Mouse (Mus musculus): ENCODE measurements around the gene Rps24. TPM values are rescaled to one million over a fixed set of nuclear protein-coding genes. Genes with fewer than 3 reads are reported as not detected.
"Not testable (repeated sequence)": the region's sequence is repeated elsewhere in the genome, so short reads cannot be mapped to it uniquely, and the experiment has no call there.

The Rps24 gene
- polyA plus RNA-seq (2015; fragmentation: Nextera tagmentation; extraction: Ambion mirVana) = 852 and 1,015 TPM in 2 replicates

- H3K9me3 ChIP-seq = no peaks in the 10 kb centered on the region
- peak within 1 kb of the TSS; percentile 65 for H3K4me3 ChIP-seq (replicated peaks)
- H3K27me3 ChIP-seq (replicated peaks) = no peaks in the 10 kb centered on the region
- peak within 1 kb of the TSS; percentile 61 for H3K4me2 ChIP-seq (replicated peaks)
- peaks cover 12% of the 10 kb centered on the region for H3K36me3 ChIP-seq
- peak; percentile 81 for ATAC-seq
- peak within 1 kb of the TSS; percentile 52; the same call in 1 of the 2 replicates for H3K27ac ChIP-seq
- peak within 1 kb of the TSS; percentile 71 for H3K9ac ChIP-seq
- under 1% methylated on average over 30 of the region's 30 CpGs for WGBS
- H3K4me1 ChIP-seq (replicated peaks) = peaks cover 13% of the 10 kb centered on the region
These were observed at the start of gene Rps24, which contains the start of gene Polr3a for GRCm38 (mm10) chr14:24486773-24487227. Rps24 (plus strand) TSS chr14:24487125. Polr3a (minus strand) TSS chr14:24487058.

DNA sequence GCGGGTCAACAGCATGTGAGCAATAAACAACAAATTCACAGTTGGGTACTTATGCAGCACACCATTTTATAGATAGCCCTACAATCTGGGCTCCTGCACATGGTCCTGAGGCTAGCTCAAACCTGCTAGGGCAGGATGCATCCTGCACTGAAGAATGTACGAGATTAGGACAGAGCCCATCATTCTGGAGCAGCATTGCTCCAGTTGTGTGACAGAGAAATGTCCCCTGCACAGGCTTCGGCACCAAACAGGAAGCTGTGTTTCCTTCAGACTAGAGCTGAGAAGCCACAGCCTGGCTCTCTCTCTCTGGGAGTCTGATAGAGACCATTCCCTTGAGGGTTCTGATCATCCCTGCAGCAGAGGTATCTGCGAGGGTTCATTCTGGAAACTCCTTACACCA, 43.4 kb upstream of the Rps24 start:
- H3K4me1 ChIP-seq (replicated peaks); H3K9me3 ChIP-seq; H3K4me3 ChIP-seq (replicated peaks); H3K36me3 ChIP-seq; H3K4me2 ChIP-seq (replicated peaks); H3K9ac ChIP-seq; ATAC-seq; H3K27ac ChIP-seq; H3K27me3 ChIP-seq (replicated peaks): not testable (repeated sequence)
- 75% methylated on average over 4 of the region's 4 CpGs for WGBS

DNA sequence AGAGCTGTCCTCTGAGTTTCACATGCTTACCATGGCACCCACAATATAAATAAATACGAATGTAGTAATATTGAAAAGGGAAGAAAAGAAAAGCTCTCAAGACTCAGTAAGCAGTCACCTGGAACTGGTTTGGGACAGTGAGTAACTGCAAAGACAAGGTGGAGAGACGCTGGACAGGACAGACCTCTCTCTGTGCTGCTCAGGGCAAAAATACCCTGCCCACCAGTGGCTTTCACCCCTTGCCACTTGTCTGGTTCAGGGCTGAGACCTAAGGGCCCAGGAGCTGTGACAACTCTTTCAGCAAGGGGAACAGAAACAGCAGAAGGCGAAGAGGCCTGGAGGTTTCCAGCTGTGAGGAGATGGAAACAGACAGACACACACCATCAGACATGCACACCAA, 28.7 kb upstream of the Rps24 start:
- no peak overlapping the region for H3K9ac ChIP-seq
- H3K9me3 ChIP-seq = no peaks in the 10 kb centered on the region
- H3K4me2 ChIP-seq (replicated peaks) = no peak overlapping the region
- H3K4me3 ChIP-seq (replicated peaks) = no peak overlapping the region
- H3K36me3 ChIP-seq = peaks cover 49% of the 10 kb centered on the region
- 83% methylated on average over 3 of the region's 3 CpGs for WGBS
- no peak for ATAC-seq
- H3K27ac ChIP-seq = no peak overlapping the region
- H3K4me1 ChIP-seq (replicated peaks) = no peaks in the 10 kb centered on the region
- H3K27me3 ChIP-seq (replicated peaks) = no peaks in the 10 kb centered on the region

- H3K27me3 ChIP-seq (replicated peaks) = no peaks in the 10 kb centered on the region
- ATAC-seq = no peak
- H3K9me3 ChIP-seq = no peaks in the 10 kb centered on the region
- no peak overlapping the region for H3K4me2 ChIP-seq (replicated peaks)
- 88% methylated on average over 6 of the region's 6 CpGs for WGBS
- H3K9ac ChIP-seq = no peak overlapping the region
- H3K27ac ChIP-seq = no peak overlapping the region
- no peak overlapping the region for H3K4me3 ChIP-seq (replicated peaks)
- H3K36me3 ChIP-seq = peaks cover 45% of the 10 kb centered on the region
- H3K4me1 ChIP-seq (replicated peaks) = no peaks in the 10 kb centered on the region
These were observed 18.1 kb upstream of the Rps24 start for GRCm38 (mm10) chr14:24468806-24469205.

DNA sequence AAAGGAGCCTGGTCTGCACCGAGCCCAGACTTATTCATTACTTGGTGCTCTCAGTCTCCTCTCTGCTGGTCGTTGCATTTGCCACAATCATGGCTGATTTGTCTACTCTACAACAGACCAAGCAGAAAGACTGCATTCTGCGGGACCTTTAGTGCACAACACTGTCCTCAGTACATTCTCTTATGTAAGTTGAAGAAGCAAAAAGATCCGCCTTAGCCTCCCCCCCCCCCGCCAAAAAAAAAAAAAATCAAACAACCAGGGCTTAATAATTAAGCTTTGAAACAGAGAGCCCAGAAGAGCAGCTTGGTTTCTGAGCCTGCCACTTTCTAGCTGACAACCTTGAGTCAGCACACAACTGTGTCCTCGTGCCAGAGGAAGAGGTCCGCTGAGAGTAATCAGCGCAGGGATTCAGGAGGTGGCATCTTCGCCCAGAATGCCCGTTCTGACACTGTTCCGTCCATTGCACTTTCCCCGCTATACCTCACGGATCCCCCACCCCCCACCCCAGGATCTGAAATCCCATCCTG, 621 bp upstream of the Rps24 start:
- 4% methylated on average over 13 of the region's 13 CpGs for WGBS

GRCm38 (mm10) chr14:24489772-24490171, 2.8 kb downstream of the Rps24 start:
- H3K9me3 ChIP-seq; H3K9ac ChIP-seq; H3K27ac ChIP-seq; ATAC-seq; H3K4me2 ChIP-seq (replicated peaks); H3K27me3 ChIP-seq (replicated peaks); H3K4me3 ChIP-seq (replicated peaks): not testable (repeated sequence)
- peaks cover 16% of the 10 kb centered on the region for H3K36me3 ChIP-seq
- 88% methylated on average over 7 of the region's 7 CpGs for WGBS
- peaks cover 34% of the 10 kb centered on the region for H3K4me1 ChIP-seq (replicated peaks)

More for the DNA sequence above, 621 bp upstream of the Rps24 start:
- H3K36me3 ChIP-seq = peaks cover 17% of the 10 kb centered on the region
- peak; percentile 34 for ATAC-seq
- H3K27ac ChIP-seq = peak overlapping the region; percentile 52; the same call in 1 of the 2 replicates
- H3K4me1 ChIP-seq (replicated peaks) = peaks cover 13% of the 10 kb centered on the region
- no peaks in the 10 kb centered on the region for H3K9me3 ChIP-seq
- H3K4me3 ChIP-seq (replicated peaks) = peak overlapping the region; percentile 65
- H3K9ac ChIP-seq = peak overlapping the region; percentile 71
- H3K4me2 ChIP-seq (replicated peaks) = peak overlapping the region; percentile 61
- no peaks in the 10 kb centered on the region for H3K27me3 ChIP-seq (replicated peaks)

DNA sequence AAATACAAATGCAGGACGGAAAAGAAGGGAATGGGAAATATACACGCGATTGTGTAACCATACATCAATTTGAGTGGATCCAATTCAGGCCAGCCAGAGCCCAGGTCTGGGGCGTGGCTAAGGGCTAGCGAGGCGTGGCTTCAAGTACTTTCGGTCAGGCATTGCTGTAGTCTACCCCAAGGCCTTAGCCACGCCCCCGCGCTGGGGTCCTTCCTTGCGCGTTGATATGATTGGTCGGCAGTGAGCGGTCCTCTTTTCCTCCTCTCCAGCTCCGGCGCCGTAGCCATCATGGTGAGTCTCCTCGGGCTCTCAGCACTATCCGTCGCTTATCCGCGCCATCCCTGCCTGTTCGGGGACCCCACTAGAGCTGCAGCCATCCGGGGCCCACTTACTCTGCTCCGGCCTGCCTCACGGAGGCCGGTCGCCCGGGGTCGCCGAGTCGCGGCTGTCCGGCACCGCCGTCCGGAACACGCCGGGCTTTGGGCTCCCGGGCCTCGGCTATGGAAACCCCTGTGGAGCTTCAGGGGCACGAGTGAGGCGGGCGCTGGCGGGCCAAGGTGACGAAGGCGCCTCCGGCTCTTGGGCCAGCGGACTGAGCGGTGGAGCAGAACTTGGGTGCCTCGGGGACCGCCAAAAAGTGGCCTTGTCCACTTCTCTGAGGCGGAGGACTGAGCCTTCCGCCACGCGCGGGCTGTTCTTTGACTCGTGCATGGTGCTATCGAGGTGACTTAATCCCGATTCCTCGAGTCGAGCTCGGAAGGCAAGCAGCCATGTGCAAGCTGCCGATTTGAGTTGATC, 3.7 kb downstream of the Rps24 start:
- H3K27ac ChIP-seq = peak overlapping the region; percentile 68
- under 1% methylated on average over 64 of the region's 64 CpGs for WGBS
- peak overlapping the region; percentile 71 for H3K4me2 ChIP-seq (replicated peaks)
- no peaks in the 10 kb centered on the region for H3K9me3 ChIP-seq
- H3K27me3 ChIP-seq (replicated peaks) = no peaks in the 10 kb centered on the region
- H3K4me3 ChIP-seq (replicated peaks) = peak overlapping the region; percentile 88
- peak; percentile 91 for ATAC-seq
- H3K36me3 ChIP-seq = peaks cover 22% of the 10 kb centered on the region
- peaks cover 33% of the 10 kb centered on the region for H3K4me1 ChIP-seq (replicated peaks)
- peak overlapping the region; percentile 98 for H3K9ac ChIP-seq

DNA sequence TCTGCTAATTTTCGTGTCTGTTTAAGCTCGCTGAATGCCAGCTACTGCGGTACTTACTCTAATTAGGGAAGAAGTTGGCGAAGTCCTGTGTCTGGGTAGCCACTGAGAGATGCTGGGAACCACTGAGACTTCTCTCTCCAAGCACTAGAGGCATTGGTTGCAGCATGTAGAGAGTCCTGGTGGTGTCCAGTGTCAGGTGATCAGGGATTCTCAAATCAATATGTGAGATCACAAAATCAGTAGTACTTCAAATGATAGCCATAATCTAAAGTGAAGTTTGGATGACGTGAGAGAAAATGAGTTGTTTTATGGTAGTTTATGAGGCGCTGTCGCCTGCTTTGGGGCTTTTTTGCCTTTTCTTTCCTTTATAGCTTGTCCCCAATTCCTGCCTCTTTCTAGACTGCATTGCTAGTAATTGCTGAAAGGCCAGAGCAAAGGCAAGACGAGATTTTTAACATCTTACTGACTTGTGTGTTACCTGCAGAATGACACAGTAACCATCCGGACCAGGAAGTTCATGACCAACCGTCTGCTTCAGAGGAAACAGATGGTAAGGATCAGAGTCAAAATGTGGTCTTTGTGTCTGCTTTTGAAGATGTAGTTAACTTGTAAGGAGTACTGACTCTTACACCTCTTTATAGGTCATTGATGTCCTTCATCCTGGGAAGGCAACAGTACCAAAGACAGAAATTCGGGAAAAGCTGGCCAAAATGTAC, 4.5 kb downstream of the Rps24 start:
- peak overlapping the region; percentile 71 for H3K4me2 ChIP-seq (replicated peaks)
- ATAC-seq = no peak
- H3K9me3 ChIP-seq = no peaks in the 10 kb centered on the region
- no peaks in the 10 kb centered on the region for H3K27me3 ChIP-seq (replicated peaks)
- H3K36me3 ChIP-seq = peaks cover 30% of the 10 kb centered on the region
- peaks cover 27% of the 10 kb centered on the region for H3K4me1 ChIP-seq (replicated peaks)
- H3K27ac ChIP-seq = peak overlapping the region; percentile 68
- 2% methylated on average over 11 of the region's 11 CpGs for WGBS
- peak overlapping the region; percentile 98 for H3K9ac ChIP-seq
- H3K4me3 ChIP-seq (replicated peaks) = peak overlapping the region; percentile 88

DNA sequence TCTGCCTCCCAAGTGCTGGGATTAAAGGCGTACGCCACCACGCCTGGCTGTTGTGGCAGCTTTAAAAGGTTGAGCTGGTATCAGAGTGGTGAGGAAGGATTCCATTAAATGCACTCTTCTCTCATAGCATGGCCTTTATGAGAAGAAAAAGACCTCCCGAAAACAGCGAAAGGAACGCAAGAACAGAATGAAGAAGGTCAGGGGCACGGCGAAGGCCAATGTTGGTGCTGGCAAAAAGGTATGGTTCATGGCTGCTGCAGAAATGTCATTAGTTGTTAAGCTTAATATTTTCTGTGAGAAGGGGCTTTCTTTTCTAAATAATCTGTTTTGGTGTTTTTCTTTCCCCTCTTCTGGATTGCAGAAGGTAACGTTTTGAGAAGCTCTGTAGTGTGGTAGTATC, 6.3 kb downstream of the Rps24 start:
- Histone ChIP-seq H3K4me2 (replicated peaks) (peak overlapping the region; percentile 71), H3K4me3 (replicated peaks) (peak overlapping the region; percentile 88), H3K27me3 (replicated peaks) (no peaks in the 10 kb centered on the region), H3K4me1 (replicated peaks) (peaks cover 27% of the 10 kb centered on the region), H3K36me3 (peaks cover 46% of the 10 kb centered on the region), H3K27ac (no peak overlapping the region), H3K9me3 (no peaks in the 10 kb centered on the region), H3K9ac (no peak overlapping the region; the same call in 1 of the 2 replicates)
- WGBS = 78% methylated on average over 9 of the region's 9 CpGs
- ATAC-seq = no peak

GRCm38 (mm10) chr14:24496507-24496906, 9.6 kb downstream of the Rps24 start:
- 85% methylated on average over 1 of the region's 1 CpGs for WGBS
- no peak for ATAC-seq
- no peak overlapping the region for H3K27ac ChIP-seq
- H3K9me3 ChIP-seq = no peaks in the 10 kb centered on the region
- H3K4me3 ChIP-seq (replicated peaks) = no peak overlapping the region
- no peak overlapping the region for H3K4me2 ChIP-seq (replicated peaks)
- H3K9ac ChIP-seq = no peak overlapping the region
- peaks cover 29% of the 10 kb centered on the region for H3K4me1 ChIP-seq (replicated peaks)
- H3K27me3 ChIP-seq (replicated peaks) = no peaks in the 10 kb centered on the region
- H3K36me3 ChIP-seq = peaks cover 54% of the 10 kb centered on the region

DNA sequence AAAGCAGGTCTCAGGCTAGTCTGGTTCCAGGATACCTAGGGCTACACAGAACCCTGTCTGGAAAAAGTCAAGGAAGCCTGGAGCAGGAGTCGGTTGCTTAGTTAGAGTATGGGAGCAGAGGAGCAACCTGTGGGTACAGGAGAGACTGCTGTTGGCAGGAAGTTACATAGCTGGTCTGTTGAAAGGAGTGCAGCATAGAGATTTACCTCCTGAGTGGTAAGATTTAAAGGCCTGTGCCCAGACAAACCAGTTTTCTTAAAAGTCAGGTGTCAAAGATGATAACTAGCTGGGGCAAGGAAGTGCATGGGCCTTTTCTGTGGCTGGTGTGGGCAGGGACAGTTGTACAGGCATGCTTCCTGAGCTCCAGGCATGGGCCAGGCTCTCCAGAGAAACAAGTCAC, 10.5 kb downstream of the Rps24 start:
- H3K27ac ChIP-seq = no peak overlapping the region
- peaks cover 50% of the 10 kb centered on the region for H3K36me3 ChIP-seq
- no peak overlapping the region for H3K9ac ChIP-seq
- H3K4me2 ChIP-seq (replicated peaks) = no peak overlapping the region
- no peaks in the 10 kb centered on the region for H3K27me3 ChIP-seq (replicated peaks)
- no peak for ATAC-seq
- H3K4me3 ChIP-seq (replicated peaks) = no peak overlapping the region
- no peaks in the 10 kb centered on the region for H3K9me3 ChIP-seq
- WGBS = 82% methylated on average over 1 of the region's 1 CpGs
- peaks cover 24% of the 10 kb centered on the region for H3K4me1 ChIP-seq (replicated peaks)

- Histone ChIP-seq H3K27ac (0 out of 2 replicates have a peak overlapping the region, but pooled peaks have one; percentile 2), H3K4me1 (replicated peaks) (peaks cover 14% of the 10 kb centered on the region), H3K27me3 (replicated peaks) (no peaks in the 10 kb centered on the region), H3K9ac (no peak overlapping the region), H3K9me3 (no peaks in the 10 kb centered on the region), H3K4me2 (replicated peaks) (no peak overlapping the region), H3K36me3 (peaks cover 45% of the 10 kb centered on the region), H3K4me3 (replicated peaks) (no peak overlapping the region)
- ATAC-seq = no peak
- 59% methylated on average over 5 of the region's 5 CpGs for WGBS
These were observed 11.8 kb downstream of the Rps24 start for GRCm38 (mm10) chr14:24498561-24499255.

All from intestine, embryonic 15.5 days (tissue).